Mouse (Mus musculus) megakaryocyte, embryonic 14.5 days (primary cell): ENCODE results near the gene Gm37240.

Experiments
- FLI1 ChIP-seq: IDR thresholded peaks from 2 replicates; pipeline ENCODE4 v1.6.1; 2012; ENCODE audit warnings: low read length, inconsistent platforms, mixed read lengths
- GATA1 ChIP-seq: IDR thresholded peaks from 3 replicates; pipeline ENCODE4 v1.6.1; 2012; ENCODE audit warnings: mixed read lengths, low read length, inconsistent platforms, borderline replicate concordance

- TF ChIP-seq GATA1: no peak
- no peak for TF ChIP-seq FLI1
These were observed 129.4 kb downstream of the Gm37240 start for GRCm38 (mm10) chr3:85757944-85758343.
